Mouse (Mus musculus) midbrain, embryonic 12.5 days (tissue): ENCODE results near the gene Fastkd1. TPM values are rescaled to one million over a fixed set of nuclear protein-coding genes. Genes with fewer than 3 reads are reported as not detected.
"Not testable (repeated sequence)": the region's sequence is repeated elsewhere in the genome, so short reads cannot be mapped to it uniquely, and the experiment has no call there.

ENCODE experiments used
- ATAC-seq: fragments of 200-750 bp; cut with Nextera tagmentation; 2 replicates; pipeline ENCODE4 v1.8.0; 2017; ENCODE audit warnings: low read depth, moderate TSS enrichment, moderate library complexity; ENCODE audit not compliant: low FRiP score
- H3K27ac ChIP-seq: fragments of 300-500 bp; sonication (generic); replicated peaks from 2 replicates; pipeline ENCODE4 v1.5.1; 2016; ENCODE audit warnings: mild to moderate bottlenecking
- H3K27me3 ChIP-seq: fragments of 300-500 bp; sonication (generic); 2 replicates; pipeline ENCODE4 v1.6.1; 2016; ENCODE audit warnings: mild to moderate bottlenecking
- H3K36me3 ChIP-seq: fragments of 300-500 bp; sonication (generic); 2 replicates; pipeline ENCODE4 v1.6.1; 2016
- H3K4me1 ChIP-seq: fragments of 300-500 bp; sonication (generic); 2 replicates; pipeline ENCODE4 v1.6.1; 2016
- H3K4me2 ChIP-seq: fragments of 300-500 bp; sonication (generic); replicated peaks from 2 replicates; pipeline ENCODE4 v1.6.1; 2016; ENCODE audit warnings: mild to moderate bottlenecking, moderate library complexity
- H3K4me3 ChIP-seq: fragments of 300-500 bp; sonication (generic); 2 replicates; pipeline ENCODE4 v1.5.1; 2016; ENCODE audit warnings: mild to moderate bottlenecking
- H3K9ac ChIP-seq: fragments of 300-500 bp; sonication (generic); replicated peaks from 2 replicates; pipeline ENCODE4 v1.6.1; 2016; ENCODE audit warnings: mild to moderate bottlenecking, moderate library complexity
- H3K9me3 ChIP-seq: fragments of 300-500 bp; sonication (generic); 2 replicates; pipeline ENCODE4 v1.6.1; 2016; ENCODE audit warnings: mild to moderate bottlenecking
- whole genome bisulfite sequencing: fragments of 180-500 bp; shearing (Covaris S2); methylation state at CpG from one replicate; pipeline ENCODE4 v1.1.7; 2016; 5-methylcytosine and 5-hydroxymethylcytosine counted together
- polyA plus RNA-seq: library from polyadenylated mRNA; unstranded; fragments of >200 nt; fragmentation: Nextera tagmentation; extraction: Ambion mirVana; gene quantifications from 2 replicates; pipeline ENCODE4 v1.2.1, GENCODE M21; 2016

The Fastkd1 gene
- polyA plus RNA-seq, 1 experiment from 2014 or later = 16.2 TPM

GRCm38 (mm10) chr2:69668414-69668813 is 44.9 kb downstream of the Fastkd1 start:
- Histone ChIP-seq H3K9me3 (no peaks in the 10 kb centered on the region), H3K4me1 (no peaks in the 10 kb centered on the region), H3K4me2 (no peak overlapping the region), H3K36me3 (peaks cover 18% of the 10 kb centered on the region; the same call in 1 of the 2 replicates), H3K4me3 (no peak overlapping the region), H3K27me3 (no peaks in the 10 kb centered on the region), H3K27ac (no peak overlapping the region; the same call in 1 of the 2 replicates), H3K9ac (no peak overlapping the region)
- ATAC-seq = no peak
- 59% methylated on average over 6 of the region's 6 CpGs for WGBS

GRCm38 (mm10) chr2:69667656-69668055 is 45.7 kb downstream of the Fastkd1 start:
- H3K4me2 ChIP-seq = no peak overlapping the region
- H3K36me3 ChIP-seq = peaks cover 26% of the 10 kb centered on the region; the same call in 1 of the 2 replicates
- H3K9ac ChIP-seq = no peak overlapping the region
- no peaks in the 10 kb centered on the region for H3K4me1 ChIP-seq
- H3K27ac ChIP-seq = no peak overlapping the region
- H3K9me3 ChIP-seq = no peaks in the 10 kb centered on the region
- ATAC-seq = no peak
- no peak overlapping the region for H3K4me3 ChIP-seq
- 93% methylated on average over 4 of the region's 4 CpGs for WGBS
- no peaks in the 10 kb centered on the region for H3K27me3 ChIP-seq

GRCm38 (mm10) chr2:69663827-69664476 is 49.4 kb downstream of the Fastkd1 start:
- Histone ChIP-seq H3K4me3 (no peak overlapping the region), H3K4me2 (no peak overlapping the region), H3K4me1 (no peaks in the 10 kb centered on the region), H3K9me3 (no peaks in the 10 kb centered on the region), H3K27ac (no peak overlapping the region), H3K27me3 (no peaks in the 10 kb centered on the region), H3K9ac (no peak overlapping the region), H3K36me3 (peaks cover 44% of the 10 kb centered on the region; the same call in 1 of the 2 replicates)
- no peak for ATAC-seq
- 89% methylated on average over 13 of the region's 13 CpGs for WGBS

- Histone ChIP-seq H3K36me3 (peaks cover 55% of the 10 kb centered on the region), H3K4me2 (no peak overlapping the region), H3K9me3 (no peaks in the 10 kb centered on the region), H3K9ac (no peak overlapping the region), H3K27ac (no peak overlapping the region), H3K27me3 (no peaks in the 10 kb centered on the region), H3K4me1 (no peaks in the 10 kb centered on the region), H3K4me3 (no peak overlapping the region)
- ATAC-seq = no peak
- WGBS = 93% methylated on average over 2 of the region's 4 CpGs
Observed at GRCm38 (mm10) chr2:69659326-69659725, 54.0 kb downstream of the Fastkd1 start.

- no peak overlapping the region for H3K4me3 ChIP-seq
- H3K4me1 ChIP-seq = peaks cover 8% of the 10 kb centered on the region
- no peaks in the 10 kb centered on the region for H3K9me3 ChIP-seq
- no peak overlapping the region for H3K4me2 ChIP-seq
- H3K36me3 ChIP-seq = peaks cover 9% of the 10 kb centered on the region; the same call in 1 of the 2 replicates
- ATAC-seq = no peak
- H3K9ac ChIP-seq = no peak overlapping the region
- H3K27me3 ChIP-seq = no peaks in the 10 kb centered on the region
- 49% methylated on average over 5 of the region's 5 CpGs for WGBS
- no peak overlapping the region for H3K27ac ChIP-seq
Observed at GRCm38 (mm10) chr2:69649716-69650115, 63.6 kb downstream of the Fastkd1 start.

GRCm38 (mm10) chr2:69646726-69647490 is 66.4 kb downstream of the Fastkd1 start, which contains the start of gene Bbs5:
TSS of gene Bbs5 (plus strand) at chr2:69647171.
- 3% methylated on average over 43 of the region's 43 CpGs for WGBS
- Histone ChIP-seq H3K27ac (no peak within 1 kb of the TSS), H3K9me3 (no peaks in the 10 kb centered on the region), H3K4me3 (peak within 1 kb of the TSS; percentile 84), H3K9ac (peak within 1 kb of the TSS; percentile 73), H3K36me3 (no peaks in the 10 kb centered on the region), H3K4me2 (peak within 1 kb of the TSS; percentile 71), H3K4me1 (peaks cover 8% of the 10 kb centered on the region), H3K27me3 (no peaks in the 10 kb centered on the region)
- ATAC-seq = peak; percentile 93

GRCm38 (mm10) chr2:69644968-69645617 is 68.2 kb downstream of the Fastkd1 start:
- ATAC-seq = no peak
- H3K36me3 ChIP-seq = no peaks in the 10 kb centered on the region
- no peak overlapping the region for H3K27ac ChIP-seq
- H3K9me3 ChIP-seq = no peaks in the 10 kb centered on the region
- no peaks in the 10 kb centered on the region for H3K27me3 ChIP-seq
- H3K4me1 ChIP-seq = peaks cover 8% of the 10 kb centered on the region
- H3K9ac ChIP-seq = no peak overlapping the region
- no peak overlapping the region for H3K4me2 ChIP-seq
- no peak overlapping the region for H3K4me3 ChIP-seq
- WGBS = 93% methylated on average over 11 of the region's 11 CpGs

- Histone ChIP-seq H3K9ac (no peak overlapping the region), H3K4me3 (no peak overlapping the region), H3K4me1 (no peaks in the 10 kb centered on the region), H3K4me2 (no peak overlapping the region), H3K9me3 (no peaks in the 10 kb centered on the region), H3K27ac (no peak overlapping the region), H3K36me3 (no peaks in the 10 kb centered on the region), H3K27me3 (no peaks in the 10 kb centered on the region)
- ATAC-seq = no peak
- 60% methylated on average over 10 of the region's 10 CpGs for WGBS
Observed at GRCm38 (mm10) chr2:69640100-69640499, 73.2 kb downstream of the Fastkd1 start.

GRCm38 (mm10) chr2:69637989-69638388 is 75.3 kb downstream of the Fastkd1 start:
- H3K27ac ChIP-seq, H3K4me3 ChIP-seq, H3K9ac ChIP-seq, H3K4me2 ChIP-seq, H3K9me3 ChIP-seq, H3K27me3 ChIP-seq, H3K4me1 ChIP-seq, ATAC-seq, H3K36me3 ChIP-seq: not testable (repeated sequence)
- WGBS = 76% methylated on average over 7 of the region's 7 CpGs

Other genes starting within 250 kb of the Fastkd1 start
- gene Lrp2, start 127.5 kb downstream of the Fastkd1 start, polyA plus RNA-seq = 5.7 and 6.9 TPM in 2 replicates
- gene Bbs5, start 66.3 kb downstream of the Fastkd1 start, polyA plus RNA-seq = 18.6 and 21.1 TPM in 2 replicates
- gene Klhl41, start 43.4 kb downstream of the Fastkd1 start, polyA plus RNA-seq = 0.27 and 0.34 TPM in 2 replicates
- gene Ppig, start 9.0 kb upstream of the Fastkd1 start, polyA plus RNA-seq = 146 and 151 TPM in 2 replicates
- 4.8 and 5.1 TPM in 2 replicates for gene Ccdc173, start 76.1 kb upstream of the Fastkd1 start, polyA plus RNA-seq
- gene Phospho2, start 76.1 kb upstream of the Fastkd1 start, polyA plus RNA-seq = 33.9 and 36.2 TPM in 2 replicates
- 41.0 and 51.6 TPM in 2 replicates for gene Klhl23, start 108.4 kb upstream of the Fastkd1 start, polyA plus RNA-seq
- 379 and 421 TPM in 2 replicates for gene Ssb, start 148.0 kb upstream of the Fastkd1 start, polyA plus RNA-seq
- 35.4 and 39.7 TPM in 2 replicates for gene Mettl5, start 172.1 kb upstream of the Fastkd1 start, polyA plus RNA-seq
- gene Ubr3, start 183.7 kb upstream of the Fastkd1 start, polyA plus RNA-seq = 24.3 and 24.8 TPM in 2 replicates